Mouse (Mus musculus) heart, embryonic 14.5 days (tissue): ENCODE measurements around the gene Fam198b. TPM values are rescaled to one million over a fixed set of nuclear protein-coding genes. Genes with fewer than 3 reads are reported as not detected.

ENCODE experiments used
- ATAC-seq: fragments of 200-750 bp; cut with Nextera tagmentation; 2 replicates; pipeline ENCODE4 v1.8.0; 2017; ENCODE audit warnings: low read depth, moderate TSS enrichment; ENCODE audit not compliant: insufficient number of reproducible peaks, insufficient read depth, low FRiP score
- H3K27ac ChIP-seq, 2 experiments: fragments of 200-500 bp in 1 of 2; fragments of 300-500 bp in 1 of 2; sonication (generic) in 1 of 2; replicated peaks in 1 of 2; 2 replicates each; pipeline ENCODE4 v1.5.1; 2012 to 2014; ENCODE audit warnings: low read depth in 2 of 2, low read length in 2 of 2, control low read depth in 1 of 2, mild to moderate bottlenecking in 1 of 2, mixed read lengths in 1 of 2; ENCODE audit not compliant: control insufficient read depth in 1 of 2, insufficient read depth in 1 of 2
- H3K27me3 ChIP-seq: fragments of 300-500 bp; sonication (generic); 2 replicates; pipeline ENCODE4 v1.6.1; 2014; ENCODE audit warnings: mild to moderate bottlenecking, low read length, control low read depth; ENCODE audit not compliant: control insufficient read depth, insufficient read depth
- H3K36me3 ChIP-seq: fragments of 300-500 bp; sonication (generic); 2 replicates; pipeline ENCODE4 v1.6.1; 2014; ENCODE audit warnings: mild to moderate bottlenecking, control low read depth, low read length, mixed read lengths; ENCODE audit not compliant: control insufficient read depth, insufficient read depth
- H3K4me1 ChIP-seq, 2 experiments: fragments of 200-500 bp in 1 of 2; fragments of 300-500 bp in 1 of 2; sonication (generic) in 1 of 2; 2 replicates each; pipeline ENCODE4 v1.6.1; 2012 to 2014; ENCODE audit warnings: low read length in 2 of 2, control low read depth in 1 of 2, mixed read lengths in 1 of 2; ENCODE audit not compliant: control insufficient read depth in 2 of 2, insufficient read depth in 2 of 2
- H3K4me2 ChIP-seq: fragments of 300-500 bp; sonication (generic); 2 replicates; pipeline ENCODE4 v1.6.1; 2014; ENCODE audit warnings: mild to moderate bottlenecking, low read length
- H3K4me3 ChIP-seq, 2 experiments: fragments of 200-500 bp in 1 of 2; fragments of 300-500 bp in 1 of 2; sonication (generic) in 1 of 2; 2 replicates each; pipeline ENCODE4 v1.5.1; 2012 to 2014; ENCODE audit warnings: low read length in 2 of 2, mild to moderate bottlenecking in 2 of 2, control low read depth in 1 of 2, low read depth in 1 of 2, moderate library complexity in 1 of 2; ENCODE audit not compliant: control insufficient read depth in 1 of 2, insufficient read depth in 1 of 2
- H3K9ac ChIP-seq: fragments of 300-500 bp; sonication (generic); 2 replicates; pipeline ENCODE4 v1.6.1; 2014; ENCODE audit warnings: mild to moderate bottlenecking, low read length
- H3K9me3 ChIP-seq: fragments of 300-500 bp; sonication (generic); 2 replicates; pipeline ENCODE4 v1.6.1; 2016; ENCODE audit warnings: low read length, control low read depth; ENCODE audit not compliant: control insufficient read depth
- WGBS: fragments of 180-500 bp; shearing (Covaris S2); extraction: QIAGEN DNeasy Blood & Tissue Kit; methylation state at CpG from one replicate; pipeline ENCODE4 v1.1.7; 2014; 5-methylcytosine and 5-hydroxymethylcytosine counted together
- polyA plus RNA-seq: library from polyadenylated mRNA; unstranded; fragments of >200 nt; fragmentation: Nextera tagmentation; extraction: Ambion mirVana; gene quantifications from 2 replicates; pipeline ENCODE4 v1.2.1, GENCODE M21; 2014

Fam198b gene
- polyA plus RNA-seq, 1 experiment from 2014 or later = 46.9 TPM

- H3K4me2 ChIP-seq = peak overlapping the region; percentile 72
- H3K9me3 ChIP-seq = no peaks in the 10 kb centered on the region
- peak overlapping the region; percentile 85 to 96 for H3K27ac ChIP-seq
- no peaks in the 10 kb centered on the region for H3K27me3 ChIP-seq
- peak overlapping the region; percentile 75 for H3K9ac ChIP-seq
- 21% methylated on average over 19 of the region's 19 CpGs for WGBS
- peaks cover 13 to 20% of the 10 kb centered on the region in 2 experiments for H3K4me1 ChIP-seq
- ATAC-seq = peak; percentile 18; the same call in 1 of the 2 replicates
- peak overlapping the region; percentile 51 to 57 for H3K4me3 ChIP-seq
- H3K36me3 ChIP-seq = no peaks in the 10 kb centered on the region
These were observed 1.5 kb downstream of the Fam198b start for GRCm38 (mm10) chr3:79885686-79886356.

- Histone ChIP-seq H3K4me3 (peak overlapping the region; percentile 51 to 57), H3K27ac (peak overlapping the region; percentile 85 to 96), H3K9me3 (no peaks in the 10 kb centered on the region), H3K4me1 (peaks cover 13 to 20% of the 10 kb centered on the region in 2 experiments), H3K36me3 (no peaks in the 10 kb centered on the region), H3K4me2 (peak overlapping the region; percentile 72), H3K27me3 (no peaks in the 10 kb centered on the region), H3K9ac (peak overlapping the region; percentile 75)
- 73% methylated on average over 23 of the region's 23 CpGs for WGBS
- peak; percentile 23; the same call in 1 of the 2 replicates for ATAC-seq
These were observed 2.2 kb downstream of the Fam198b start for GRCm38 (mm10) chr3:79886357-79887091.

- ATAC-seq = no peak
- H3K27me3 ChIP-seq = no peaks in the 10 kb centered on the region
- 0 out of 2 replicates have a peak, but pooled peaks cover 7% of the 10 kb centered on the region for H3K36me3 ChIP-seq
- H3K4me1 ChIP-seq = peaks cover 16 to 20% of the 10 kb centered on the region in 2 experiments
- 29% methylated on average over 8 of the region's 8 CpGs for WGBS
- H3K4me2 ChIP-seq = peak overlapping the region; percentile 72
- no peaks in the 10 kb centered on the region for H3K9me3 ChIP-seq
- peak overlapping the region; percentile 75 for H3K9ac ChIP-seq
- peak overlapping the region; percentile 51 to 57 for H3K4me3 ChIP-seq
- peak overlapping the region; percentile 85 to 96 for H3K27ac ChIP-seq
These were observed 3.0 kb downstream of the Fam198b start for GRCm38 (mm10) chr3:79887161-79887855.

GRCm38 (mm10) chr3:79887966-79888365 is 3.6 kb downstream of the Fam198b start:
- Histone ChIP-seq H3K9ac (peak overlapping the region; percentile 75), H3K27ac (peak overlapping the region; percentile 73 to 96), H3K27me3 (no peaks in the 10 kb centered on the region), H3K36me3 (0 out of 2 replicates have a peak, but pooled peaks cover 7% of the 10 kb centered on the region), H3K9me3 (no peaks in the 10 kb centered on the region), H3K4me3 (peak overlapping the region; percentile 51 to 57; a peak in 3 of 4 replicates), H3K4me2 (peak overlapping the region; percentile 72), H3K4me1 (peaks cover 16 to 20% of the 10 kb centered on the region in 2 experiments)
- ATAC-seq = no peak
- 35% methylated on average over 2 of the region's 2 CpGs for WGBS

- 67% methylated on average over 13 of the region's 13 CpGs for WGBS
- Histone ChIP-seq H3K4me1 (peaks cover 10 to 24% of the 10 kb centered on the region in 2 experiments), H3K4me3 (no peak overlapping the region), H3K9me3 (no peaks in the 10 kb centered on the region), H3K27me3 (no peaks in the 10 kb centered on the region), H3K9ac (no peak overlapping the region), H3K36me3 (peaks cover 46% of the 10 kb centered on the region), H3K4me2 (no peak overlapping the region), H3K27ac (0 out of 4 replicates have a peak overlapping the region, but pooled peaks of 1 of the 2 experiments have one; percentile 14)
- no peak for ATAC-seq
These were observed 13.4 kb downstream of the Fam198b start for GRCm38 (mm10) chr3:79897534-79898370.

- Histone ChIP-seq H3K9me3 (no peaks in the 10 kb centered on the region), H3K36me3 (peaks cover 46% of the 10 kb centered on the region), H3K4me1 (peaks cover 10 to 30% of the 10 kb centered on the region in 2 experiments), H3K27me3 (no peaks in the 10 kb centered on the region), H3K9ac (no peak overlapping the region), H3K4me3 (no peak overlapping the region), H3K27ac (no peak overlapping the region), H3K4me2 (no peak overlapping the region)
- ATAC-seq = no peak
These were observed 14.2 kb downstream of the Fam198b start for GRCm38 (mm10) chr3:79898514-79898913.

GRCm38 (mm10) chr3:79899906-79900305 is 15.6 kb downstream of the Fam198b start:
- ATAC-seq = no peak
- H3K4me2 ChIP-seq = no peak overlapping the region
- H3K9me3 ChIP-seq = no peaks in the 10 kb centered on the region
- H3K4me1 ChIP-seq = peaks cover 12 to 32% of the 10 kb centered on the region in 2 experiments
- H3K27ac ChIP-seq = no peak overlapping the region; a peak in 1 of 4 replicates
- no peaks in the 10 kb centered on the region for H3K27me3 ChIP-seq
- peaks cover 47% of the 10 kb centered on the region for H3K36me3 ChIP-seq
- H3K9ac ChIP-seq = no peak overlapping the region
- 92% methylated on average over 9 of the region's 9 CpGs for WGBS
- no peak overlapping the region for H3K4me3 ChIP-seq
